Mouse (Mus musculus) kidney, adult 2 months (tissue): ENCODE measurements around the gene H2afy2.

ENCODE experiments used
- CTCF ChIP-seq: fragments of 200-500 bp; conservative IDR thresholded peaks from 2 replicates; pipeline ENCODE4 v1.5.1; 2011; ENCODE audit warnings: low read depth, mild to moderate bottlenecking, control low read depth, low read length, moderate library complexity, mixed read lengths; ENCODE audit not compliant: insufficient read depth, insufficient read length
- POLR2A ChIP-seq: fragments of 200-500 bp; IDR thresholded peaks from one replicate; pipeline ENCODE4 v1.6.1; 2011; ENCODE audit warnings: low read depth, low read length, control low read depth

- TF ChIP-seq CTCF (no peak), POLR2A (peak; percentile 19)
These were observed 69.0 kb downstream of the H2afy2 start, which contains the start of gene Aifm2 for GRCm38 (mm10) chr10:61714771-61715461.
